In genomic region chr11:118253447-118254158, GRCm38 (mm10) we compare ENCODE assay signal across 8 mouse cellular contexts. TPM values are rescaled to one million over a fixed set of nuclear protein-coding genes. Genes with fewer than 3 reads are reported as not detected.
DNase-seq lines count a peak whose midpoint lies in the region; ATAC-seq lines count a peak whose summit lies in the region.

No protein-coding gene starts in this region.

- no peak overlapping the region for H3K4me3 ChIP-seq in embryonic facial prominence, embryonic 11.5 days (ENCODE audit: low read depth, low read length)
- H3K4me3 ChIP-seq in embryonic facial prominence, embryonic 10.5 days, result no peak overlapping the region
- H3K4me3 ChIP-seq in embryonic facial prominence, embryonic 13.5 days, result no peak overlapping the region
- no peak overlapping the region for H3K4me3 ChIP-seq in midbrain, embryonic 15.5 days

- H3K36me3 ChIP-seq in embryonic facial prominence, embryonic 11.5 days (replicated peaks; ENCODE audit: control insufficient read depth, insufficient read depth, low read depth, low read length), result peaks cover 4% of the 10 kb centered on the region
- peaks cover 27% of the 10 kb centered on the region for H3K36me3 ChIP-seq in embryonic facial prominence, embryonic 10.5 days (replicated peaks)
- H3K36me3 ChIP-seq in embryonic facial prominence, embryonic 13.5 days, result peaks cover 27% of the 10 kb centered on the region
- no peaks in the 10 kb centered on the region; the same call in 1 of the 2 replicates for H3K36me3 ChIP-seq in midbrain, embryonic 15.5 days (replicated peaks)

- no peaks in the 10 kb centered on the region for H3K27me3 ChIP-seq in embryonic facial prominence, embryonic 11.5 days (ENCODE audit: control insufficient read depth, insufficient read depth, low read length)
- no peaks in the 10 kb centered on the region for H3K27me3 ChIP-seq in embryonic facial prominence, embryonic 10.5 days (replicated peaks; ENCODE audit: low read depth, poor library complexity, severe bottlenecking)
- no peaks in the 10 kb centered on the region for H3K27me3 ChIP-seq in embryonic facial prominence, embryonic 13.5 days
- no peaks in the 10 kb centered on the region for H3K27me3 ChIP-seq in midbrain, embryonic 15.5 days (replicated peaks)

- no peaks in the 10 kb centered on the region for H3K9me3 ChIP-seq in embryonic facial prominence, embryonic 11.5 days (replicated peaks; ENCODE audit: control insufficient read depth, low read length)
- H3K9me3 ChIP-seq in embryonic facial prominence, embryonic 10.5 days, result no peaks in the 10 kb centered on the region
- H3K9me3 ChIP-seq in embryonic facial prominence, embryonic 13.5 days, result no peaks in the 10 kb centered on the region
- H3K9me3 ChIP-seq in midbrain, embryonic 15.5 days, result no peaks in the 10 kb centered on the region

- no peak for ATAC-seq in embryonic facial prominence, embryonic 11.5 days (replicated peaks; ENCODE audit: insufficient number of reproducible peaks, low FRiP score, low TSS enrichment, low read depth)
- no peak for ATAC-seq in embryonic facial prominence, embryonic 13.5 days (ENCODE audit: insufficient number of reproducible peaks, insufficient read depth, low FRiP score, low TSS enrichment, low read depth)
- ATAC-seq in midbrain, embryonic 15.5 days (replicated peaks), result peak; percentile 15; the same call in 1 of the 2 replicates
- ATAC-seq in frontal cortex, adult (ENCODE audit: low TSS enrichment), result no peak

- DNase-seq in embryonic facial prominence, embryonic 11.5 days (ENCODE audit: low spot score), result no peak
- no peak for DNase-seq in embryonic facial prominence, embryonic 10.5 days (ENCODE audit: low spot score)
- peak; percentile 35 for DNase-seq in layer of hippocampus, adult 9-11 months
- DNase-seq in layer of hippocampus, postnatal 14 days (ENCODE audit: low spot score in 2 of 2), result no peak
- DNase-seq in adrenal gland, adult 2 months, result no peak

- H3K4me1 ChIP-seq in embryonic facial prominence, embryonic 11.5 days (ENCODE audit: control insufficient read depth, insufficient read depth, low read length), result no peaks in the 10 kb centered on the region
- peaks cover 26% of the 10 kb centered on the region for H3K4me1 ChIP-seq in embryonic facial prominence, embryonic 10.5 days
- H3K4me1 ChIP-seq in embryonic facial prominence, embryonic 13.5 days, result peaks cover 30% of the 10 kb centered on the region
- peaks cover 18% of the 10 kb centered on the region for H3K4me1 ChIP-seq in midbrain, embryonic 15.5 days

- peak overlapping the region; percentile 39 for H3K27ac ChIP-seq in embryonic facial prominence, embryonic 11.5 days (replicated peaks; ENCODE audit: low read depth, low read length)
- H3K27ac ChIP-seq in embryonic facial prominence, embryonic 10.5 days (replicated peaks), result no peak overlapping the region
- H3K27ac ChIP-seq in embryonic facial prominence, embryonic 13.5 days, result peak overlapping the region; percentile 90
- peak overlapping the region; percentile 70 for H3K27ac ChIP-seq in midbrain, embryonic 15.5 days

- H3K4me2 ChIP-seq in embryonic facial prominence, embryonic 11.5 days (ENCODE audit: low read depth, low read length), result no peak overlapping the region
- H3K4me2 ChIP-seq in embryonic facial prominence, embryonic 13.5 days, result peak overlapping the region; percentile 33
- no peak overlapping the region for H3K4me2 ChIP-seq in midbrain, embryonic 15.5 days

- WGBS in embryonic facial prominence, embryonic 11.5 days, result 91% methylated on average over 7 of the region's 7 CpGs
- 90% methylated on average over 7 of the region's 7 CpGs for WGBS in embryonic facial prominence, embryonic 10.5 days
- 82% methylated on average over 7 of the region's 7 CpGs for WGBS in embryonic facial prominence, embryonic 13.5 days
- WGBS in midbrain, embryonic 15.5 days, result 80% methylated on average over 7 of the region's 7 CpGs

- no peak overlapping the region for H3K9ac ChIP-seq in embryonic facial prominence, embryonic 11.5 days (replicated peaks; ENCODE audit: low read length)
- no peak overlapping the region for H3K9ac ChIP-seq in embryonic facial prominence, embryonic 13.5 days
- H3K9ac ChIP-seq in midbrain, embryonic 15.5 days, result no peak overlapping the region

RNA-seq across cellular contexts. Expression of gene Cyth1, which starts 5.2 kb away (rescaled TPM):
- polyA plus RNA-seq in embryonic facial prominence, embryonic 11.5 days (2014; fragmentation: Nextera tagmentation; extraction: Ambion mirVana), result 10.3 and 11.4 TPM in 2 replicates
- polyA plus RNA-seq in embryonic facial prominence, embryonic 10.5 days (2016; fragmentation: Nextera tagmentation; extraction: Ambion mirVana), result 15.5 and 15.8 TPM in 2 replicates
- total RNA-seq in layer of hippocampus, postnatal 14 days (2021), result 10 to 100 TPM; 72.0 to 75.0 TPM
- 15.8 and 16.1 TPM in 2 replicates for polyA plus RNA-seq in embryonic facial prominence, embryonic 13.5 days (2015; fragmentation: Nextera tagmentation; extraction: Ambion mirVana)
- 28.5 and 30.2 TPM in 2 replicates for polyA plus RNA-seq in midbrain, embryonic 15.5 days (2015; fragmentation: Nextera tagmentation; extraction: Ambion mirVana)
- 10 to 100 TPM; 28.9 to 34.0 TPM for total RNA-seq in adrenal gland, adult 2 months (2021)
- 13.8 and 16.1 TPM in 2 replicates for polyA plus RNA-seq in adrenal gland, adult 2 months (2012; rRNA removed)

RNA-seq across cellular contexts. Expression of gene Usp36, which starts 36.4 kb away (rescaled TPM):
- 8.1 and 10.4 TPM in 2 replicates for polyA plus RNA-seq in embryonic facial prominence, embryonic 11.5 days (2014; fragmentation: Nextera tagmentation; extraction: Ambion mirVana)
- polyA plus RNA-seq in embryonic facial prominence, embryonic 10.5 days (2016; fragmentation: Nextera tagmentation; extraction: Ambion mirVana), result 24.1 and 24.2 TPM in 2 replicates
- total RNA-seq in layer of hippocampus, postnatal 14 days (2021), result 10 to 100 TPM; 22.9 to 26.0 TPM
- polyA plus RNA-seq in embryonic facial prominence, embryonic 13.5 days (2015; fragmentation: Nextera tagmentation; extraction: Ambion mirVana), result 22.8 and 24.0 TPM in 2 replicates
- 20.1 and 23.1 TPM in 2 replicates for polyA plus RNA-seq in midbrain, embryonic 15.5 days (2015; fragmentation: Nextera tagmentation; extraction: Ambion mirVana)
- 10 to 100 TPM; 18.7 to 26.2 TPM for total RNA-seq in adrenal gland, adult 2 months (2021)
- 21.4 and 22.4 TPM in 2 replicates for polyA plus RNA-seq in adrenal gland, adult 2 months (2012; rRNA removed)
